Mouse (Mus musculus) hindbrain, embryonic 13.5 days (tissue): ENCODE results near the gene 4930544D05Rik. TPM values are rescaled to one million over a fixed set of nuclear protein-coding genes. Genes with fewer than 3 reads are reported as not detected.

Experiments used
- ATAC-seq: fragments of 200-750 bp; cut with Nextera tagmentation; 2 replicates; pipeline ENCODE4 v1.8.0; 2017; ENCODE audit warnings: moderate TSS enrichment; ENCODE audit not compliant: low FRiP score
- H3K27ac ChIP-seq: fragments of 300-500 bp; sonication (generic); 2 replicates; pipeline ENCODE4 v1.5.1; 2015; ENCODE audit warnings: inconsistent platforms, mild to moderate bottlenecking, moderate library complexity
- H3K27me3 ChIP-seq: fragments of 300-500 bp; sonication (generic); 2 replicates; pipeline ENCODE4 v1.6.1; 2015; ENCODE audit warnings: mild to moderate bottlenecking, inconsistent platforms
- H3K36me3 ChIP-seq: fragments of 300-500 bp; sonication (generic); 2 replicates; pipeline ENCODE4 v1.6.1; 2015; ENCODE audit warnings: mild to moderate bottlenecking, inconsistent platforms
- H3K4me1 ChIP-seq: fragments of 300-500 bp; sonication (generic); replicated peaks from 2 replicates; pipeline ENCODE4 v1.6.1; 2015; ENCODE audit warnings: inconsistent platforms
- H3K4me2 ChIP-seq: fragments of 300-500 bp; sonication (generic); 2 replicates; pipeline ENCODE4 v1.6.1; 2015; ENCODE audit warnings: inconsistent platforms, mild to moderate bottlenecking, moderate library complexity
- H3K4me3 ChIP-seq: fragments of 300-500 bp; sonication (generic); 2 replicates; pipeline ENCODE4 v1.5.1; 2015; ENCODE audit warnings: mild to moderate bottlenecking, inconsistent platforms
- H3K9ac ChIP-seq: fragments of 300-500 bp; sonication (generic); 2 replicates; pipeline ENCODE4 v1.6.1; 2015; ENCODE audit warnings: mild to moderate bottlenecking, inconsistent platforms
- H3K9me3 ChIP-seq: fragments of 300-500 bp; sonication (generic); 2 replicates; pipeline ENCODE4 v1.6.1; 2016; ENCODE audit warnings: inconsistent platforms
- WGBS: fragments of 180-500 bp; shearing (Covaris S2); methylation state at CpG from one replicate; pipeline ENCODE4 v1.1.7; 2015; 5-methylcytosine and 5-hydroxymethylcytosine counted together
- polyA plus RNA-seq: library from polyadenylated mRNA; unstranded; fragments of >200 nt; fragmentation: Nextera tagmentation; extraction: Ambion mirVana; gene quantifications from 2 replicates; pipeline ENCODE4 v1.2.1, GENCODE M21; 2015

4930544D05Rik gene
- polyA plus RNA-seq, 1 experiment from 2014 or later = not detected

- ATAC-seq = no peak
- no peaks in the 10 kb centered on the region for H3K27me3 ChIP-seq
- no peaks in the 10 kb centered on the region for H3K4me1 ChIP-seq
- H3K36me3 ChIP-seq = no peaks in the 10 kb centered on the region
- no peak overlapping the region for H3K4me2 ChIP-seq
- H3K9me3 ChIP-seq = no peaks in the 10 kb centered on the region
- no peak overlapping the region for H3K9ac ChIP-seq
- WGBS = 57% methylated on average over 5 of the region's 5 CpGs
- H3K27ac ChIP-seq = no peak overlapping the region
- H3K4me3 ChIP-seq = no peak overlapping the region
Observed at GRCm38 (mm10) chr11:70629557-70629956, 13.9 kb downstream of the 4930544D05Rik start.

GRCm38 (mm10) chr11:70630129-70630528 lies 14.5 kb downstream of the 4930544D05Rik start:
- Histone ChIP-seq H3K4me1 (no peaks in the 10 kb centered on the region), H3K27ac (no peak overlapping the region), H3K36me3 (no peaks in the 10 kb centered on the region), H3K9me3 (no peaks in the 10 kb centered on the region), H3K9ac (no peak overlapping the region), H3K4me2 (no peak overlapping the region), H3K4me3 (no peak overlapping the region), H3K27me3 (no peaks in the 10 kb centered on the region)
- ATAC-seq = no peak
- WGBS = 74% methylated on average over 7 of the region's 7 CpGs

- WGBS = 84% methylated on average over 4 of the region's 4 CpGs
- 0 out of 2 replicates have a peak, but pooled peaks cover 3% of the 10 kb centered on the region for H3K27me3 ChIP-seq
- no peaks in the 10 kb centered on the region for H3K4me1 ChIP-seq
- ATAC-seq = no peak
- H3K4me2 ChIP-seq = no peak overlapping the region
- no peaks in the 10 kb centered on the region for H3K9me3 ChIP-seq
- no peak overlapping the region for H3K27ac ChIP-seq
- no peaks in the 10 kb centered on the region for H3K36me3 ChIP-seq
- no peak overlapping the region for H3K4me3 ChIP-seq
- H3K9ac ChIP-seq = no peak overlapping the region
Observed at GRCm38 (mm10) chr11:70635601-70636000, 20.0 kb downstream of the 4930544D05Rik start.

GRCm38 (mm10) chr11:70637764-70638163 lies 22.1 kb downstream of the 4930544D05Rik start:
- Histone ChIP-seq H3K4me3 (no peak overlapping the region), H3K27ac (no peak overlapping the region), H3K4me2 (no peak overlapping the region), H3K27me3 (0 out of 2 replicates have a peak, but pooled peaks cover 3% of the 10 kb centered on the region), H3K4me1 (no peaks in the 10 kb centered on the region), H3K9ac (no peak overlapping the region), H3K9me3 (no peaks in the 10 kb centered on the region), H3K36me3 (peaks cover 5% of the 10 kb centered on the region)
- no peak for ATAC-seq
- 91% methylated on average over 1 of the region's 1 CpGs for WGBS

- H3K4me2 ChIP-seq = no peak overlapping the region
- no peaks in the 10 kb centered on the region for H3K4me1 ChIP-seq
- 80% methylated on average over 1 of the region's 1 CpGs for WGBS
- H3K9ac ChIP-seq = no peak overlapping the region
- 0 out of 2 replicates have a peak, but pooled peaks cover 3% of the 10 kb centered on the region for H3K27me3 ChIP-seq
- no peaks in the 10 kb centered on the region for H3K9me3 ChIP-seq
- no peak overlapping the region for H3K4me3 ChIP-seq
- no peak for ATAC-seq
- H3K36me3 ChIP-seq = peaks cover 10% of the 10 kb centered on the region
- no peak overlapping the region for H3K27ac ChIP-seq
Observed at GRCm38 (mm10) chr11:70638293-70638692, 22.6 kb downstream of the 4930544D05Rik start.

GRCm38 (mm10) chr11:70638714-70639278 lies 23.1 kb downstream of the 4930544D05Rik start, which contains the start of gene Gp1ba:
Gene Gp1ba, plus strand, starts transcription at chr11:70639122.
- no peak for ATAC-seq
- no peak within 1 kb of the TSS for H3K27ac ChIP-seq

GRCm38 (mm10) chr11:70639976-70640375 lies 24.3 kb downstream of the 4930544D05Rik start:
- 86% methylated on average over 8 of the region's 8 CpGs for WGBS
- peaks cover 6% of the 10 kb centered on the region; the same call in 1 of the 2 replicates for H3K4me1 ChIP-seq
- H3K9me3 ChIP-seq = no peaks in the 10 kb centered on the region
- H3K4me2 ChIP-seq = no peak overlapping the region
- H3K9ac ChIP-seq = no peak overlapping the region
- H3K36me3 ChIP-seq = peaks cover 26% of the 10 kb centered on the region
- 0 out of 2 replicates have a peak, but pooled peaks cover 3% of the 10 kb centered on the region for H3K27me3 ChIP-seq
- no peak for ATAC-seq
- no peak overlapping the region for H3K4me3 ChIP-seq
- H3K27ac ChIP-seq = no peak overlapping the region

More at GRCm38 (mm10) chr11:70638714-70639278, 23.1 kb downstream of the 4930544D05Rik start, which contains the start of gene Gp1ba:
- Histone ChIP-seq H3K4me1 (no peaks in the 10 kb centered on the region), H3K4me2 (no peak within 1 kb of the TSS), H3K36me3 (peaks cover 14% of the 10 kb centered on the region), H3K9ac (no peak within 1 kb of the TSS), H3K9me3 (no peaks in the 10 kb centered on the region), H3K27me3 (0 out of 2 replicates have a peak, but pooled peaks cover 3% of the 10 kb centered on the region), H3K4me3 (no peak within 1 kb of the TSS)
- WGBS = 58% methylated on average over 5 of the region's 5 CpGs

- Histone ChIP-seq H3K27me3 (0 out of 2 replicates have a peak, but pooled peaks cover 3% of the 10 kb centered on the region), H3K27ac (no peak overlapping the region), H3K4me3 (no peak overlapping the region), H3K9me3 (no peaks in the 10 kb centered on the region), H3K36me3 (peaks cover 33% of the 10 kb centered on the region), H3K4me1 (peaks cover 19% of the 10 kb centered on the region), H3K9ac (no peak overlapping the region), H3K4me2 (no peak overlapping the region)
- no peak for ATAC-seq
- WGBS = 89% methylated on average over 7 of the region's 7 CpGs
Observed at GRCm38 (mm10) chr11:70641241-70641640, 25.6 kb downstream of the 4930544D05Rik start.

GRCm38 (mm10) chr11:70643051-70643450 lies 27.4 kb downstream of the 4930544D05Rik start:
- Histone ChIP-seq H3K4me2 (no peak overlapping the region), H3K27ac (no peak overlapping the region), H3K4me3 (no peak overlapping the region), H3K9me3 (no peaks in the 10 kb centered on the region), H3K27me3 (0 out of 2 replicates have a peak, but pooled peaks cover 3% of the 10 kb centered on the region), H3K9ac (no peak overlapping the region), H3K4me1 (peaks cover 26% of the 10 kb centered on the region), H3K36me3 (peaks cover 33% of the 10 kb centered on the region)
- ATAC-seq = no peak
- 92% methylated on average over 6 of the region's 6 CpGs for WGBS

GRCm38 (mm10) chr11:70644564-70645103 lies 29.0 kb downstream of the 4930544D05Rik start:
- peak overlapping the region; percentile 95; the same call in 1 of the 2 replicates for H3K9ac ChIP-seq
- no peak overlapping the region for H3K4me2 ChIP-seq
- ATAC-seq = no peak
- H3K4me3 ChIP-seq = no peak overlapping the region
- H3K27me3 ChIP-seq = no peaks in the 10 kb centered on the region
- WGBS = 95% methylated on average over 8 of the region's 8 CpGs
- H3K9me3 ChIP-seq = no peaks in the 10 kb centered on the region
- H3K4me1 ChIP-seq = peaks cover 42% of the 10 kb centered on the region
- H3K27ac ChIP-seq = no peak overlapping the region
- H3K36me3 ChIP-seq = peaks cover 41% of the 10 kb centered on the region

GRCm38 (mm10) chr11:70645461-70646258 lies 30.0 kb downstream of the 4930544D05Rik start:
- peaks cover 49% of the 10 kb centered on the region for H3K4me1 ChIP-seq
- no peaks in the 10 kb centered on the region for H3K9me3 ChIP-seq
- peak overlapping the region; percentile 95 for H3K9ac ChIP-seq
- H3K27me3 ChIP-seq = no peaks in the 10 kb centered on the region
- peak overlapping the region; percentile 90 for H3K4me2 ChIP-seq
- H3K27ac ChIP-seq = peak overlapping the region; percentile 96; the same call in 1 of the 2 replicates
- ATAC-seq = no peak
- WGBS = 90% methylated on average over 12 of the region's 12 CpGs
- peak overlapping the region; percentile 86 for H3K4me3 ChIP-seq
- peaks cover 51% of the 10 kb centered on the region for H3K36me3 ChIP-seq

GRCm38 (mm10) chr11:70646259-70646555 lies 30.6 kb downstream of the 4930544D05Rik start:
- Histone ChIP-seq H3K27ac (peak overlapping the region; percentile 96), H3K9me3 (no peaks in the 10 kb centered on the region), H3K4me3 (peak overlapping the region; percentile 86), H3K4me2 (peak overlapping the region; percentile 90), H3K36me3 (peaks cover 57% of the 10 kb centered on the region), H3K27me3 (no peaks in the 10 kb centered on the region), H3K4me1 (peaks cover 54% of the 10 kb centered on the region), H3K9ac (peak overlapping the region; percentile 95)
- 23% methylated on average over 3 of the region's 3 CpGs for WGBS
- no peak; the same call in 1 of the 2 replicates for ATAC-seq
